8 mouse cellular contexts compared by ENCODE assay signal in the genomic region with DNA sequence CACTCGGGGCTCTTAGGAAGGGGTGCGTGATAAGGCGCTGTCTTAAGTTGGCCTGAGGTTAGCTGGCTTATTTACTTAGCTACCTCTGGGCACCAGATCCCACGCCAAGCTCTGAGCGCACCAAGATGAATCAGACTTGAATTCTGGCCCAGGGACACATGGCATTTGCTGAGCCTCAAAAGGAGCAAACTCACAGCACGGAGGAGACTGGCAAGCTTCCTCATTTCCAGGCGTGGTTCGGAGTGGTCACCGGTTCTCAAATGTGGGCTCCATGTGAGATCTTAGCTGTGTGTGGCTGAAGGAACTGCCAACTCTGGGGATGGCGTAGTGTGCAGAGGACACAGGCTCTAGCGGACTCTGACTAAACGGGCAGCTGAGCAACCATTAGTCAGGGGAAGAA. TPM values are rescaled to one million over a fixed set of nuclear protein-coding genes. Genes with fewer than 3 reads are reported as not detected.
DNase-seq lines count a peak whose midpoint lies in the region; ATAC-seq and TF ChIP-seq lines count a peak whose summit lies in the region.

No protein-coding gene starts in this region.

- H3K4me2 ChIP-seq in forebrain, embryonic 13.5 days: peak overlapping the region; percentile 82

- H3K4me1 ChIP-seq in ES-E14 (ENCODE audit: control insufficient read depth in 2 of 2, insufficient read depth in 2 of 2, low read length in 2 of 2, poor library complexity in 1 of 2): peaks cover 1 to 3% of the 10 kb centered on the region in 2 experiments; a peak in 2 of 4 replicates
- H3K4me1 ChIP-seq in forebrain, embryonic 13.5 days: peaks cover 25% of the 10 kb centered on the region

- H3K27ac ChIP-seq in ES-E14 (ENCODE audit: insufficient read depth, low read depth, low read length, poor library complexity, severe bottlenecking): no peak overlapping the region
- H3K27ac ChIP-seq in forebrain, embryonic 13.5 days: no peak overlapping the region

- intact Hi-C loops in heart, postnatal 25 days (cut with DNase I): loop anchor here (5.0 kb wide), 1 partner anchor 40 kb away; the partner anchor contains the start of gene Lmod3

- H3K27me3 ChIP-seq in forebrain, embryonic 13.5 days: no peaks in the 10 kb centered on the region

- peak overlapping the region; percentile 4; the same call in 1 of the 2 replicates for H3K9ac ChIP-seq in ES-E14 (ENCODE audit: insufficient read depth, low read depth, low read length, poor library complexity, severe bottlenecking)
- H3K9ac ChIP-seq in forebrain, embryonic 13.5 days: peak overlapping the region; percentile 79; the same call in 1 of the 2 replicates

- H3K9me3 ChIP-seq in ES-E14 (ENCODE audit: control insufficient read depth, insufficient read depth, low read depth, low read length): no peaks in the 10 kb centered on the region
- H3K9me3 ChIP-seq in forebrain, embryonic 13.5 days (replicated peaks): no peaks in the 10 kb centered on the region

- peak overlapping the region; percentile 0 to 89; a peak in 3 of 4 replicates for H3K4me3 ChIP-seq in ES-E14 (ENCODE audit: insufficient read depth in 1 of 2, low read depth in 1 of 2, low read length in 2 of 2, poor library complexity in 1 of 2, severe bottlenecking in 1 of 2)
- peak overlapping the region; percentile 71 for H3K4me3 ChIP-seq in forebrain, embryonic 13.5 days

- no peak for ATAC-seq in forebrain, embryonic 13.5 days

- 74% methylated on average over 12 of the region's 12 CpGs for WGBS in forebrain, embryonic 13.5 days

- H3K36me3 ChIP-seq in ES-E14 (ENCODE audit: control insufficient read depth, insufficient read depth, low read length, poor library complexity, severe bottlenecking): no peaks in the 10 kb centered on the region
- peaks cover 11% of the 10 kb centered on the region; the same call in 1 of the 2 replicates for H3K36me3 ChIP-seq in forebrain, embryonic 13.5 days (ENCODE audit: poor library complexity, severe bottlenecking)

- no peak for DNase-seq in ES-E14 (ENCODE audit: low read depth, low spot score)
- peak; percentile 93 for DNase-seq in brain, adult 2 months (ENCODE audit: low read depth, low spot score)
- DNase-seq in heart, postnatal 25 days (ENCODE audit: low spot score): peak; percentile 55
- peak; percentile 32 to 38 for DNase-seq in layer of hippocampus, adult 8-10 months (ENCODE audit: low spot score in 2 of 2)
- DNase-seq in lung, postnatal 10 days: peak; percentile 34
- DNase-seq in right cerebral cortex, postnatal 25 days: peak; percentile 47
- no peak for DNase-seq in embryo, embryonic 10 days (ENCODE audit: low spot score)

- in situ Hi-C loops in ES-E14 (cut with MboI; ENCODE audit: low sequenced_read_pairs in 2 of 2, unreplicated experiment in 2 of 2): no loop called here

TF ChIP-seq in ES-E14, 5 proteins besides CTCF, POLR2A, EP300 and RAD21:
- TF ChIP-seq CHD2 (IDR thresholded peaks at IDR 0.05; ENCODE audit: low read depth, low read length): no peak
- TF ChIP-seq HCFC1 (IDR thresholded peaks at IDR 0.05; ENCODE audit: borderline replicate concordance, insufficient read depth, low read length): no peak
- TF ChIP-seq MAFK (IDR thresholded peaks at IDR 0.05; ENCODE audit: insufficient read depth, low read depth, low read length): no peak
- TF ChIP-seq ZC3H11A (IDR thresholded peaks at IDR 0.05; ENCODE audit: borderline replicate concordance, low read depth, low read length): no peak
- TF ChIP-seq ZNF384 (IDR thresholded peaks at IDR 0.05; ENCODE audit: low read depth, low read length): no peak

RNA-seq across cellular contexts. Expression of gene Arl6ip5, which starts 1.5 kb away (rescaled TPM):
- 46.5 and 64.5 TPM in 2 replicates for total RNA-seq in ES-E14 (2012; rRNA removed)
- 81.1 and 83.9 TPM in 2 replicates for polyA plus RNA-seq in forebrain, embryonic 13.5 days (2015; fragmentation: Nextera tagmentation; extraction: Ambion mirVana)
- total RNA-seq in heart, postnatal 25 days (2021): 100 to 1,000 TPM; 114 to 127 TPM
- total RNA-seq in layer of hippocampus, adult 8-10 months (2022): 100 to 1,000 TPM; 158 to 182 (median 170) TPM

RNA-seq across cellular contexts. Expression of gene Uba3, which starts 6.5 kb away (rescaled TPM):
- total RNA-seq in ES-E14 (2012; rRNA removed): 70.3 and 76.4 TPM in 2 replicates
- 97.9 and 99.9 TPM in 2 replicates for polyA plus RNA-seq in forebrain, embryonic 13.5 days (2015; fragmentation: Nextera tagmentation; extraction: Ambion mirVana)
- total RNA-seq in heart, postnatal 25 days (2021): 10 to 100 TPM; 63.0 to 64.0 TPM
- total RNA-seq in layer of hippocampus, adult 8-10 months (2022): 10 to 100 TPM; 68.2 to 76.3 (median 70.4) TPM

RNA-seq across cellular contexts. Expression of gene Tmf1, which starts 33.1 kb away (rescaled TPM):
- total RNA-seq in ES-E14 (2012; rRNA removed): 25.8 and 28.2 TPM in 2 replicates
- 41.0 and 43.1 TPM in 2 replicates for polyA plus RNA-seq in forebrain, embryonic 13.5 days (2015; fragmentation: Nextera tagmentation; extraction: Ambion mirVana)
- 10 to 100 TPM; 33.3 to 36.4 TPM for total RNA-seq in heart, postnatal 25 days (2021)
- 10 to 100 TPM; 51.1 to 54.6 (median 52.1) TPM for total RNA-seq in layer of hippocampus, adult 8-10 months (2022)

RNA-seq across cellular contexts. Expression of gene Lmod3, which starts 40.6 kb away (rescaled TPM):
- total RNA-seq in ES-E14 (2012; rRNA removed): 0.09 TPM in 1 of 2 replicates, not detected in the other
- not detected in 2 replicates for polyA plus RNA-seq in forebrain, embryonic 13.5 days (2015; fragmentation: Nextera tagmentation; extraction: Ambion mirVana)
- total RNA-seq in heart, postnatal 25 days (2021): 10 to 100 TPM; 62.9 to 66.5 TPM
- under 1 TPM in 1 of 4 experiments, not detected in 3; 0.16 TPM for total RNA-seq in layer of hippocampus, adult 8-10 months (2022)

Comparison
In these comparisons a context has a peak if more than half of its experiments do, and no peak if none do; other contexts are left out.
1. DNase-seq: peak in brain, adult 2 months (single experiment), heart, postnatal 25 days (single experiment), layer of hippocampus, adult 8-10 months (2 of 2), lung, postnatal 10 days (single experiment) and right cerebral cortex, postnatal 25 days (single experiment); none in ES-E14 (single experiment) and embryo, embryonic 10 days (single experiment).